In the genomic region with DNA sequence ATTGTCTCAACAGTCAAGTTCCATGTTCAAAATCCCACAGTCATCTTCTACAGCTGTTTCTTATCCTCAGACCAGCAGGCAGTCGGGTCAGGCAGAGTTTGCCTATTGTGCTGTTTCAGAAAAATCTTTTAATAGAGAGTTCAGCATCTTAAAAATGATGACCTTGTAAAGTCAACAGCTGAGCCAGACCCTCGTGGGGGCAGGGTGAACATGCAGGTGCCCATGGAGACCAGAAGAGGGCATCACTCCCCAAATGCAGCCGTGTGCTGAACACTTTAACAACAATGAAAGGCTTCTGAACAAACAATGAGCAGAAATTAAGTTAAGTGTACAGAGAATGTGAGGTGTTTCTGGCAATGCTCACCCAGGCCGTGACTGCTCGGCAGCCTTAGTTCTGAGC, we compare ENCODE assay signal across 13 mouse cellular contexts. TPM values are rescaled to one million over a fixed set of nuclear protein-coding genes. Genes with fewer than 3 reads are reported as not detected.
DNase-seq lines count a peak whose midpoint lies in the region; ATAC-seq and TF ChIP-seq lines count a peak whose summit lies in the region.
"Had no signal": no experiment of that assay in that cellular context is flagged by ENCODE, and none has a peak within 500 bp of the region (broad histone marks: within the 10 kb centered on the region; RNA-seq: fewer than 3 reads in every experiment).

No protein-coding gene starts in this region.

- no peaks in the 10 kb centered on the region for H3K27me3 ChIP-seq in hindbrain, postnatal 0 days (ENCODE audit: insufficient read depth, low read length)
- no peaks in the 10 kb centered on the region for H3K27me3 ChIP-seq in hindbrain, embryonic 14.5 days (ENCODE audit: control insufficient read depth, insufficient read depth, low read length)
- H3K27me3 ChIP-seq: midbrain, embryonic 15.5 days had no signal

- no peaks in the 10 kb centered on the region for H3K36me3 ChIP-seq in hindbrain, postnatal 0 days (ENCODE audit: insufficient read depth, low read length)
- H3K36me3 ChIP-seq in hindbrain, embryonic 14.5 days (replicated peaks; ENCODE audit: control insufficient read depth, insufficient read depth) = no peaks in the 10 kb centered on the region
- H3K36me3 ChIP-seq: limb, embryonic 10.5 days; lung, embryonic 15.5 days; midbrain, embryonic 15.5 days had no signal

- H3K9ac ChIP-seq in hindbrain, postnatal 0 days (replicated peaks; ENCODE audit: low read length) = no peak overlapping the region
- H3K9ac ChIP-seq in hindbrain, embryonic 14.5 days = no peak overlapping the region
- H3K9ac ChIP-seq: lung, embryonic 15.5 days; midbrain, embryonic 15.5 days had no signal

- peaks cover 5% of the 10 kb centered on the region; the same call in 1 of the 2 replicates for H3K4me1 ChIP-seq in hindbrain, postnatal 0 days (ENCODE audit: insufficient read depth, low read length)
- H3K4me1 ChIP-seq in hindbrain, embryonic 14.5 days (replicated peaks; ENCODE audit: control insufficient read depth, insufficient read depth, low read length) = peaks cover 22% of the 10 kb centered on the region
- H3K4me1 ChIP-seq in lung, adult 2 months (ENCODE audit: control insufficient read depth, insufficient read depth, low read length) = no peaks in the 10 kb centered on the region

- peak; percentile 30 for DNase-seq in hindbrain, postnatal 0 days (ENCODE audit: low spot score)
- DNase-seq in hindbrain, embryonic 14.5 days (ENCODE audit: low spot score) = no peak
- DNase-seq in lung, adult 2 months = no peak
- no peak for DNase-seq in lung, adult 18-20 months
- peak; percentile 15 for DNase-seq in MN1 (ENCODE audit: low spot score)
- peak; percentile 49 for DNase-seq in retina, postnatal 1 day
- DNase-seq in urinary bladder, adult 2 months (ENCODE audit: low spot score) = no peak
- DNase-seq: adrenal gland, postnatal 14 days; heart, adult 11 months; thymus, adult 2 months had no signal

- H3K27ac ChIP-seq in hindbrain, postnatal 0 days = no peak overlapping the region
- H3K27ac ChIP-seq in hindbrain, embryonic 14.5 days = no peak overlapping the region
- H3K27ac ChIP-seq: limb, embryonic 10.5 days; lung, embryonic 15.5 days; midbrain, embryonic 15.5 days had no signal

- H3K9me3 ChIP-seq in hindbrain, postnatal 0 days (ENCODE audit: low read length) = no peaks in the 10 kb centered on the region
- H3K9me3 ChIP-seq in hindbrain, embryonic 14.5 days (ENCODE audit: control insufficient read depth, low read length) = no peaks in the 10 kb centered on the region
- H3K9me3 ChIP-seq: limb, embryonic 10.5 days; lung, embryonic 15.5 days; midbrain, embryonic 15.5 days had no signal

- TF ChIP-seq POLR2A in lung, adult 2 months (IDR thresholded peaks at IDR 0.05; ENCODE audit: borderline replicate concordance, extremely low read depth, low read depth, low read length) = no peak

- no peak overlapping the region for H3K4me2 ChIP-seq in hindbrain, postnatal 0 days (ENCODE audit: low read depth, low read length)
- H3K4me2 ChIP-seq in hindbrain, embryonic 14.5 days (replicated peaks) = no peak overlapping the region
- H3K4me2 ChIP-seq: lung, embryonic 15.5 days; midbrain, embryonic 15.5 days had no signal

- H3K4me3 ChIP-seq in hindbrain, postnatal 0 days (ENCODE audit: low read length) = no peak overlapping the region
- no peak overlapping the region for H3K4me3 ChIP-seq in hindbrain, embryonic 14.5 days (replicated peaks; ENCODE audit: low read length)
- no peak overlapping the region for H3K4me3 ChIP-seq in lung, adult 2 months (replicated peaks; ENCODE audit: extremely low read depth, low read depth, low read length)
- H3K4me3 ChIP-seq: limb, embryonic 10.5 days; lung, embryonic 15.5 days; midbrain, embryonic 15.5 days had no signal

- no peak for ATAC-seq in hindbrain, postnatal 0 days
- ATAC-seq in hindbrain, embryonic 14.5 days (ENCODE audit: low FRiP score) = no peak
- ATAC-seq: midbrain, embryonic 15.5 days had no signal

- peak; percentile 49 for TF ChIP-seq CTCF in hindbrain, postnatal 0 days (IDR thresholded peaks at IDR 0.05; ENCODE audit: low read depth)
- TF ChIP-seq CTCF in lung, adult 2 months (IDR thresholded peaks at IDR 0.05; ENCODE audit: insufficient read depth, low read length) = peak; percentile 36

- 57% methylated on average over 5 of the region's 5 CpGs for WGBS in hindbrain, postnatal 0 days
- WGBS in hindbrain, embryonic 14.5 days = 61% methylated on average over 5 of the region's 5 CpGs
- 47% methylated on average over 5 of the region's 5 CpGs for WGBS in lung, adult 2 months

RNA-seq across cellular contexts. Expression of gene Larp6, which starts 3.0 kb away (rescaled TPM):
- 33.4 and 38.2 TPM in 2 replicates for total RNA-seq in hindbrain, postnatal 0 days (2014; rRNA removed)
- polyA plus RNA-seq in hindbrain, postnatal 0 days (2015; fragmentation: Nextera tagmentation; extraction: Ambion mirVana) = 23.8 and 26.0 TPM in 2 replicates
- polyA plus RNA-seq in hindbrain, embryonic 14.5 days (2014; fragmentation: Nextera tagmentation; extraction: Ambion mirVana) = 18.6 and 21.4 TPM in 2 replicates
- polyA plus RNA-seq in lung, adult 2 months (2012; rRNA removed) = 1.9 and 2.2 TPM in 2 replicates
- polyA plus RNA-seq in urinary bladder, adult 2 months (2012; rRNA removed) = 3.5 and 4.0 TPM in 2 replicates

RNA-seq across cellular contexts. Expression of gene Lrrc49, which starts 27.9 kb away (rescaled TPM):
- total RNA-seq in hindbrain, postnatal 0 days (2014; rRNA removed) = 48.6 and 50.0 TPM in 2 replicates
- polyA plus RNA-seq in hindbrain, postnatal 0 days (2015; fragmentation: Nextera tagmentation; extraction: Ambion mirVana) = 71.1 and 71.9 TPM in 2 replicates
- polyA plus RNA-seq in hindbrain, embryonic 14.5 days (2014; fragmentation: Nextera tagmentation; extraction: Ambion mirVana) = 79.3 and 88.9 TPM in 2 replicates
- polyA plus RNA-seq in lung, adult 2 months (2012; rRNA removed) = 3.7 and 5.4 TPM in 2 replicates
- 17.2 and 19.4 TPM in 2 replicates for polyA plus RNA-seq in urinary bladder, adult 2 months (2012; rRNA removed)

Comparison
In these comparisons a context has a peak if more than half of its experiments do, and no peak if none do; other contexts are left out.
1. DNase-seq: peak in hindbrain, postnatal 0 days (single experiment), MN1 (single experiment) and retina, postnatal 1 day (single experiment); none in hindbrain, embryonic 14.5 days (single experiment), lung, adult 2 months (single experiment), lung, adult 18-20 months (0 of 2) and urinary bladder, adult 2 months (single experiment).